Mouse (Mus musculus): ENCODE results near the gene Tanc2.

Tanc2 gene

DNA sequence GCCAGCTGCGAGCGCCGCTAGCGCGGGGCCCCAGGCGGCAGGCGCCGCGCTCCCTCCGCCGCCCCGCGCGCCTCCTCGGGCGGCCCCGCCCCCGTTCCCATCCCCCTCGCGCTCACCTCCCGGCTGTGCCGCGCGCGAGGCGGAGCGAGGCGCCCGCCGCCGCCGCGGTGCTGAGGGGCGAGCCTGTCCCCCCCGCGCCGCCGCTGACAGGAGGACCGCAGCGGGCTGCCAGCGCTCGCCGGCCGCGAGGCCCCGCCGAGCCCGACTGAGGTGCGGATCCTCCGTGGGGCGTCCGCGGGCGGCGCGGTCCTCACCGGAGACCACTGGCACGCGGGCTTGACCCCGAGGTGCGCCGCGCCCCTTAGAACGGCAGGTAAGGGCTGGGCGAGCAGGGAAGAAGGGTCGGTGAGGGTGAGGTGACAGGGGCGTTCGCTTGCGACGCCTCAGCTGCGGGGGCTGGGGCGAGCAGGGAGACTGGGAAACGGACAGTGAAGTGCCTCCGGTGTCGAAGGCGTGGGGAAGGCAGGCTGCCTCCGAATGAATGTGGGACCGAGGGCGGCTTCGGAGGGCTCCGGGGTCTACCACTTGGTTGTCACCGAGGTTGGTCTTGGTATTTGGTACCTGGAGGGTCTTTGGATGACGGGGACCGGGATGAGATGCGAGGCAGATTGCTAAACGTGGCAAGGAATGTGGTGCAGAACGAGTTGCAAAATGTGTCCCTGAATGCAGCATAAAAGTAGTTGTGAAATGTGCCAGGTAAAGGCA is at the start of gene Tanc2:
Gene Tanc2, plus strand, starts transcription at position 110 of the 765 bp plus-strand sequence.
- DNase-seq (ENCODE audit: low spot score): peak; percentile 15

DNA sequence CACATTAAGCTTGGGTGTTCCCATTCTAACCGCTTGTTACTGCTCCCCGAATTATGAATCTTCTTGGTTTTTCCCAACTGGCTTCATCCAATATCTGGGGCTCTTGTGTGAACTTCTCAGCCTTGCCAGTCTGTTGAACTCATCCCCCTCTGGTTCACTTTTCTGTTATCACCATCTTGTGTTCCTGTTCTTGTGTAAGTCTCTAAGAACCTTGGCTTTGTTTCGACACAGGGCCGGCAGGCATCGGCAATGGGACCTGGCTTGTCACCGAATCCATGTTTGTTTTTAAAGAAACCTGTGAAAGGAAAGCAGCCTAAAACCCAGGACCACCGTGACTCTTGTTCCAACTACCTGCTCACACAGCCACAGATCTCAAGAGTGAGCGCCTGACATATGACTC is 49.0 kb upstream of the Tanc2 start:
- no peak for DNase-seq (ENCODE audit: low spot score)

DNA sequence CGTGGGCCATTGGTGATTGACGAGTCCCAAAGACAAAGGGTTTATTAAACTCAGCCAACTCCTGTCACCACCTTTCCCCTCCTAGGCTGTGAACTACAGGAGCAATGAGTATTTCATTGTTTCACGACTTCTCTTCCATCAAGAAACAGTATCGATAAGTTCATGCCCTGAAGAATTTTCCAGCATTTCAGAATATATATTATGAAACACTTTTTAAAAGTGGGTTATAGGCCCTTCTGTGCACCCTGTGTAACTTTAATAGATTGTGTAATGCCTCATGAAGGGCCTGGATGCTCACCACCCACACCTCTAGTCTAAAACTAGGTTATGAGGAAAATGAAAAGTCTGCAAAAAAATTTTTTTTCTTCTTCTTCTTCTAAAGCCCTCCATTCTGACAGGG is 48.4 kb upstream of the Tanc2 start:
- no peak for DNase-seq (ENCODE audit: low spot score)

- DNase-seq (ENCODE audit: low spot score): no peak
Measured at GRCm38 (mm10) chr11:105542129-105542528, 47.7 kb upstream of the Tanc2 start.

- no peak for DNase-seq (ENCODE audit: low spot score)
Measured at GRCm38 (mm10) chr11:105545801-105546200, 44.0 kb upstream of the Tanc2 start.

- DNase-seq (ENCODE audit: low spot score): no peak
Measured at GRCm38 (mm10) chr11:105546393-105546792, 43.4 kb upstream of the Tanc2 start.

DNA sequence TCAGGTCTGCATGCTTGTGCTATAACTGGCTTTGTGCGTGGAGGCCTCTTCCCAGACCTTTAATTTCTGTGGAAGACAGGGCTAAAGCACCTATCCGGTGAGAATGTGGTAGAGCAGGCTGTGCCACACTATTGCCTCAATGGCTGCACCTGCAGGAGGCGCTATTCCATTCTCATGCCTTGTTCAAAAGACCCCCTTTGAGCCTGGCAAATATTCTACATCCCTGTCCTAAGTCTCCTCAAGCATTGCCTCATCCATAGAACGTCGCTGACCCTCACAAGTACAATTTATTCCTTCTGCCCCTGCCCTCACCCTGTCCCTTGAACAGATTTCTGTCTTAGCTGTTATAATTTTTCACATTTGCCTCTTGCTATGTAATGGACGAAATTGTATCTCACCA is 41.4 kb upstream of the Tanc2 start:
- DNase-seq (ENCODE audit: low spot score): no peak

DNA sequence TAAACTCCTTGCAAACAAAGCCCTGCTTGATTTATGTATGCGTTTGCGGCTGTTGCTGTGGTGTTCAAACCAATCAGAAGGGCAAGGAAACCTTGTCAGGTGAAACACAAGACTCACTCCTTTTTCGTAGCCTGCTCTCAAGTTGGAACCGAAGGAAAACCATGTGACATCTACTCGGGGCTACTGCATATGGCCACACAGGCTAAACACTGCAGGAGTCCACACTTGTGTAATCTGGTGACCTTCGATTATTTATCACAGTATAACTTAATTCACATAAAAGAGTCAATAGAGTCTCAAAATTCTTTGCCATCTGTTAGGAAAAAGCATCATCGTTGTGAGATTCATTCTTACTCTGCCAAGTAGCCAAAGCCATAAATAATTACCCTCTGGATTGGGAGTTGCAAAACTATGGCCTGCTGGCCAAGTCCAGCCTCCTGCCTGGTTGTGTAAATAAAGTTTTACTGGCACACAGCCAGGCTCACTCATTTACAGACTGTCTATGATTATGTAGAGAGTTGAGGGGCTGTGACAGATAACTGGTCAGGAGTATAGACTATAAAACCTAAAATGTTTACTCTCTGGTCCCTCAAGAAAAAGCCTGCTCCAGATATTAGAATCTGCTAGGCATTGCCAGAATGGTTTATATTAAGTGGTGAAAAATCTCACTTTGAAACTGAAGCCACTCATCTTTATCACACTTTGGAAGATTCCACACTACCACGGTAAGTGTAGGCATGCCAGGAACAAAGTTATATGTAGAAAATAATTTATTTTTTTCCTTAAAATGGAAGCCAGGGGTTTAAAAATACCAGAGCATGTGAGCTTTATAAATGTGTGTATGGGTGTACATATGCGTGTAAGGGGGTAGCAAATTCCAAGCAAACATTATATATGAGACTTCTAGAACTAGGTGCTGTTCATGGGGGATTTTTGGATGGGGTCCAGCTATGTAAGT is 40.3 kb upstream of the Tanc2 start:
- DNase-seq (ENCODE audit: low spot score): peak; percentile 67

DNA sequence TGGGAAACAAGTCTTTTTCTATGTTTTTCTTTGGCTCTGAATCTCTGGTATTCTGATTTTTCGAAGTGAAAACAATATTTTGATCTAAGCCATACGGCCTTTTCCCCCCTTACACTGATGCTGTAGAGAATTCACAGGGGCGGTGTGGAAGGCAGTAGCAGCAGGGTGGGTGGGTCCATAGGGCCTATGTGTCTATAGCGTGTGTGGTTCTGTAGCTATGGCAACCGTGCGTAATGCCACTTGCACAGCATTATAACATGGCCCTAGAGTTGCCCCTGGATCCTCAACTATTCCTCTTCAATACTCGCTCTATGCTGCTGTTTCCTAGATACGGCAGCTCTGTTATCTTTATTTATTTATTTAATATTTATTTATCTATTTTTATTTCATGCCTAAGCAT is 32.5 kb upstream of the Tanc2 start:
- no peak for DNase-seq (ENCODE audit: low spot score)

DNA sequence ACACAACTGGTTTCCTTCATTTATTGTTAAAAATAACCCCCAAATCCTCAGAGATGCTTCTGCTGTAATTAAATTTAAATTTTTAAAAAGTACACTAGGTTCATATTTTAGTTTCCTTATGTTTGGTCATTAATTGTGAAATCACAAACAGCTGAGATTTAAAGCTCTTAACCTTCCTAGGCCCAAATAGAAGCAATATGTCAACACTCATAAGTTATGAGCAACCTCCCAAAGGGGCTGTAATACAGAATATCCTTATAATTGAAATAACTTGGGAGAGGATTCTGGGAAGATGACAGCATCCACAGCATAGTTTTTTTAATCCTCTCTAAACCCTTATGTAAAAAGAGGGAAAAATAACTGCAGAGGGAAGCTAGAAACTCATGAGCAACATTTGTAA is 31.7 kb upstream of the Tanc2 start:
- no peak for DNase-seq (ENCODE audit: low spot score)

- no peak for DNase-seq (ENCODE audit: low spot score)
Measured at GRCm38 (mm10) chr11:105558803-105559505, 30.8 kb upstream of the Tanc2 start.

- DNase-seq (ENCODE audit: low spot score): no peak
Measured at GRCm38 (mm10) chr11:105563546-105563945, 26.2 kb upstream of the Tanc2 start.

- peak; percentile 18 for DNase-seq (ENCODE audit: low spot score)
Measured at GRCm38 (mm10) chr11:105567221-105567641, 22.6 kb upstream of the Tanc2 start.

GRCm38 (mm10) chr11:105571996-105572395 is 17.8 kb upstream of the Tanc2 start:
- peak; percentile 13 for DNase-seq (ENCODE audit: low spot score)

DNA sequence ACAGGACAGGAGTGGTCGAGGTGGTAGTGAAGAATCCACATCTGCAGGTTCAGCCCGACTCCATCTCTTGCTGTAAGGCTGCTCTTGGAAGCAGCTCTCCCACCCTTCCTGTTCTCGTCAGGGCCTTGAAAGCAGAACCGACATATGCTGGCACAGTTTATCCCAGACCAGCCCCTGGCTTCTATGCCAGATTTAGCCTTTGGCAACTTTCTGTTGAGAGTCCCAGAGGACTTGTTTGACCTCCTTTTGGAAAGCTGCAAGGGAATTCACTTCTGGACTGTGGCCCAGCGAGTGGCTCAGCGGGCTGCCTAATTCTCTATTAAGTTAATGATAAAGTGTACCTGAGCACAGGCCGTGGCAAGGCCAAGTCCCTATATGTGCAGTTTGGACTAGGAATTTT is 15.5 kb upstream of the Tanc2 start:
- DNase-seq (ENCODE audit: low spot score): peak; percentile 57

DNA sequence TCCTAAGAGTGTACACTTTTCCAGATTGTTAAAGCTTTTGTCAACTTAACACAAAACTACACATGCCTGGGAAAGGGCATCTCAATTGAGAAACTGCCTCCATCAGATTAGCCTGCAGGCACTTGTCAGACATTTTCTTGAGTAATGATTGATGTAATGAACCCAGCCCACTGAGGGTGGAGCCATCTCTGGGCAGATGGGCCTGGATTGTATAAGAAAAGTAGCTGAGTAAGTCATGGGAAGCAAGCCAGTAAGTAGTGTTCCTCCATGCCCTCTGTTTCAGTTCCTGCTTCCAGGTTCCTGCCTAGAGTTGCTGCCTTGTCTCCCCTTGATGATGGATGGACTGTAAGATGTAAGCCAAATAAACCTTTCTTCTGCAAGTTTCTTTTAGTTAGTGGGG is 12.6 kb upstream of the Tanc2 start:
- DNase-seq (ENCODE audit: low spot score): no peak

DNA sequence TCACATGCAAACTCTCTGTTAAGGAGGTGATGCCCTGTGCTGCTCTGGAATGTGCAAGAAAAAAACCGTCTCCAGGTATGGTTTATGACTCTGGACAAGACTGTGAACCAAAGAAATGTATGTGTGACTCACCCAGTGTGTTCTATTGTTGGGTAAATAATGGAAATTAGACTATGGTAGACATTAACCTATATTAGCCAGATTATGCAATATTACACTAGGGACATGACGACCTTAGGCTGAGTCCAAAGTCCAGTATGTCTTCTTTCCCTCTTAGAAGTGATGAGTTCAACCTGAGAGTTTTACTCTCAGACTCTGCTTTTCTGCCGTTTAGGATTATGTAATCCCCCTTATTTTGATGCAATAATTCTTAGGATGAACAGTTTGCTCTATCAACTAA is 7.8 kb upstream of the Tanc2 start:
- no peak for DNase-seq (ENCODE audit: low spot score)

GRCm38 (mm10) chr11:105589231-105589876 is 432 bp upstream of the Tanc2 start:
- peak; percentile 89 for DNase-seq (ENCODE audit: low spot score)

DNA sequence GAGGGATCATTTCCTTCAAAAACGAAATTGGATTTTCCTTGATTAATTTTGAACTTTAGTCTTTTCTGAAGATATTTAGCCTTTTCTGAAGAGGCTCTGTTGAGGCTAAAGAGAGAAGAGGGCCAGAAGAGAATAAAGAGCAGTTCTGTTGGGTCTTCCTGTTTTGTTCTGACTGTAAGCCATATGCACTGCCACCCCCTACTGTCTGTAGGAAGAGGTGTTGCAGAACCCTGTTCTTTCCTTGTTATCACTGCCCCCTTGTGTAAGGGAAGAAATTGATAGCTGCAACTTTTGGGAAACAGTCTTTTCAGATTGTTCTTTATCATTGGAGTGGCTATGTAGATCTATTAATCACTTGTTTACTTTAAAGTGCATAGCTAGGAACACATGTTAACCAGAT is 2.1 kb downstream of the Tanc2 start:
- peak; percentile 82 for DNase-seq (ENCODE audit: low spot score)

- DNase-seq (ENCODE audit: low spot score): no peak
Measured at GRCm38 (mm10) chr11:105602177-105602576, 12.4 kb downstream of the Tanc2 start.

GRCm38 (mm10) chr11:105626201-105626600 is 36.4 kb downstream of the Tanc2 start:
- no peak for DNase-seq (ENCODE audit: low spot score)

DNA sequence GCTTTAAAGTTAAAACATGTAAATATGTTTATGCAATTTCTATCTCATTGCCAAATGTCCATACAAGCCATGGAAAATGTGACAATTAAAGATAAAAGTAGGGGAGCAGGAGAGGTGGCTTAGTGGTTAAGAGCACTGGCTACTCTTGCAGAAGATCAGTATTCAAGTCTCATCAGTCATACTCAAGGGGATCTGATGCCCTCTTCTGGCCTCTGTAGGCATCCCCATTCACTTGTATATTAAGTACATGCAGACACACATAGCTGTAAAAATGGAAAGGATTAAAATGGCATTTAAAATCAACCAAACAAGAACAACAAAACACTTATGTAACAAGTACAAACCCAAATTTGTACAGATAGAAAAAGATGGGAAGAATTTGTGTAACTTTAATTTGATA is 54.2 kb downstream of the Tanc2 start:
- DNase-seq (ENCODE audit: low spot score): no peak

Measured in lung, postnatal 25 days (tissue).